Mouse (Mus musculus) ES-Bruce4 (cell line): ENCODE results near the gene Magi1. TPM values are rescaled to one million over a fixed set of nuclear protein-coding genes. Genes with fewer than 3 reads are reported as not detected.

Experiments used
- H3K27ac ChIP-seq: 2 replicates; pipeline ENCODE4 v1.5.1; 2012; ENCODE audit warnings: low read length, inconsistent platforms; ENCODE audit not compliant: insufficient read depth
- H3K27me3 ChIP-seq: 2 replicates; pipeline ENCODE4 v1.6.1; 2012; ENCODE audit warnings: mild to moderate bottlenecking, low read length, inconsistent platforms; ENCODE audit not compliant: control insufficient read depth, poor library complexity, insufficient read depth, severe bottlenecking
- H3K36me3 ChIP-seq: 2 replicates; pipeline ENCODE4 v1.6.1; 2012; ENCODE audit warnings: inconsistent platforms, mild to moderate bottlenecking, low read length, moderate library complexity; ENCODE audit not compliant: control insufficient read depth, poor library complexity, insufficient read depth, severe bottlenecking
- H3K4me1 ChIP-seq: one replicate; pipeline ENCODE4 v1.8.1; 2011; ENCODE audit warnings: low read length; ENCODE audit not compliant: control insufficient read depth, insufficient read depth
- H3K4me3 ChIP-seq: 2 replicates; pipeline ENCODE4 v1.5.1; 2011; ENCODE audit warnings: low read depth, mild to moderate bottlenecking, low read length
- H3K9ac ChIP-seq: 2 replicates; pipeline ENCODE4 v1.6.1; 2012; ENCODE audit warnings: low read depth, mild to moderate bottlenecking, inconsistent platforms; ENCODE audit not compliant: poor library complexity, severe bottlenecking
- H3K9me3 ChIP-seq: replicated peaks from 2 replicates; pipeline ENCODE4 v1.6.1; 2012; ENCODE audit warnings: mild to moderate bottlenecking, low read length, inconsistent platforms; ENCODE audit not compliant: control insufficient read depth, poor library complexity, insufficient read depth, severe bottlenecking
- CTCF ChIP-seq: IDR thresholded peaks from one replicate; pipeline ENCODE4 v1.8.1; 2011; ENCODE audit warnings: low read depth, low read length
- EP300 ChIP-seq: IDR thresholded peaks from 2 replicates; pipeline ENCODE4 v1.6.1; 2011; ENCODE audit warnings: low read depth, low read length; ENCODE audit not compliant: insufficient read depth
- POLR2A ChIP-seq: IDR thresholded peaks from one replicate; pipeline ENCODE4 v1.8.1; 2011; ENCODE audit warnings: low read length; ENCODE audit not compliant: insufficient read depth
- polyA plus RNA-seq: library from polyadenylated mRNA; stranded (reverse); fragments of >200 nt; gene quantifications from 2 replicates; pipeline ENCODE4 v1.2.4, GENCODE M21; 2011; ENCODE audit warnings: low read depth; ENCODE audit not compliant: missing spikeins, insufficient read depth, insufficient read length

The Magi1 gene
- polyA plus RNA-seq, 1 experiment: 22.4 TPM

DNA sequence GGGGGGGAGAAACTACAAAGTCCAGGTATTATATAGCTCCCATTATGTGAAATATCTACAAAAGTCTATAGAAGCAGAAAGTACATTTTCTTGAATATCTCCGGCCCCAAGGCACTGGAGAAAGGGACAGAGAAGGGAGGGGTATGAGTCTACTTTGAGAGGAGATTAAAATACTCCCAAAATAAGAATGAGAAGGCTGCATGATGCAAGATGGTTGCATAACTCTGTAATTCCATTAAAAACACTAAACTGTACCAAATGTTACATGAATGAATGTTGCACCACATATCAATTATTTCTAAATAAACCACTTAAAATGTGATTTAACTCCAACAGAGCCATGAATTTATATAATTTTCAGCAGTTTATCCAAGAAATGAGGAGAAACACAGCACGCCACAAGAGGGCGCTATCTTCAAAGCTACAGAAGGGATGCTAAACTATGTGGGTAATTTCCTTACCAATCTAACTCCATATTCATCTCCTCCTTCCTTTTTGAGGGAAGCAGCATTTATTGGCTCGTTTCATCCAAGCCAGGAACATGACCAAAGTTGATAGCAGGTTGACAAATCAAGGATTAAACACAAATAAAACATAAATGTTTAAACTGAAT lies 202.7 kb downstream of the Magi1 start:
- Histone ChIP-seq H3K27me3 (no peaks in the 10 kb centered on the region), H3K4me3 (no peak overlapping the region), H3K9me3 (no peaks in the 10 kb centered on the region), H3K27ac (no peak overlapping the region), H3K4me1 (no peaks in the 10 kb centered on the region), H3K9ac (no peak overlapping the region), H3K36me3 (no peaks in the 10 kb centered on the region)
- TF ChIP-seq CTCF (peak; percentile 13), EP300 (no peak), POLR2A (no peak)

DNA sequence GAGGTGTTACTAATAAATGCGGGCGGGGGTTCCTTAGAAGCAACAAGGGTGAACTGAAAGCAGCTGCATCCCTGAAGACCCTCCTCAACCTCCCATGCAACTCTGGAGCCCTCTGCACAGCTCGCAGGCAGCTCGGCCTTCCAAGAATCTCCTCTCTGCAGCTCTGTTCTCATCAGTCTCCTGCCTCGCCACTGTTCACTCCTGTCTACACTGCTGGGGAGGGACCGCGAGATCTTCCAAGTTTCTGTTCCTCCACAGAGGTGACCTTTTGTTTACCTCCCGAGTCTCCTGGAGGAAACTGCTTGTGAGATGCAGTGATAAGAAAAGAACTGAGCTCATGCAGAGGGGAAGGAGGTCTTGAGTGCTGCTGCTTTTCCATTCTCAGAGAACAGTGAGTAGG lies 204.8 kb downstream of the Magi1 start:
- no peak overlapping the region for H3K9ac ChIP-seq
- H3K27me3 ChIP-seq: no peaks in the 10 kb centered on the region
- no peak overlapping the region for H3K27ac ChIP-seq
- no peak for TF ChIP-seq CTCF
- TF ChIP-seq POLR2A: no peak
- TF ChIP-seq EP300: no peak
- H3K4me3 ChIP-seq: no peak overlapping the region
- no peaks in the 10 kb centered on the region for H3K4me1 ChIP-seq
- H3K36me3 ChIP-seq: no peaks in the 10 kb centered on the region
- no peaks in the 10 kb centered on the region for H3K9me3 ChIP-seq

DNA sequence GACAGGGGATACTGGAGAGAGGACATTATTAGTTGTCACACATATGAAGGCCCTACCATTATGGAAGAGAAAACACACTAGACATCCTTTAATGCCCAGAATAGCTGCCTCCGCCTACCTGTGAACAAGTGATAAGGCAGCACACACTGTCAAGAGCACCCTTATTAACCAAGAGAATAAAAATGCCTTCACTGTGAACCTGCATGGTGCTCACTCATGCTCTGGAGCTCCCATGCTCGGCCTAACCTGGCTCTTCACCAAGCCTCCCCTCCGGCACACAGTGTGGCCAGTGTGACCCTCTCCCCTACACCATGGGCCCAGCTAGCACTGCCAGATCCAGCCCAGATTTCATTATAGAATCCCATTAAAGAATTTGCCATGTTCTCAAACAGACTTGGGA lies 206.7 kb downstream of the Magi1 start:
- Histone ChIP-seq H3K27ac (no peak overlapping the region), H3K9ac (no peak overlapping the region), H3K4me1 (no peaks in the 10 kb centered on the region), H3K9me3 (no peaks in the 10 kb centered on the region), H3K4me3 (no peak overlapping the region), H3K36me3 (no peaks in the 10 kb centered on the region; the same call in 1 of the 2 replicates), H3K27me3 (no peaks in the 10 kb centered on the region)
- TF ChIP-seq EP300 (no peak), POLR2A (no peak), CTCF (no peak)

DNA sequence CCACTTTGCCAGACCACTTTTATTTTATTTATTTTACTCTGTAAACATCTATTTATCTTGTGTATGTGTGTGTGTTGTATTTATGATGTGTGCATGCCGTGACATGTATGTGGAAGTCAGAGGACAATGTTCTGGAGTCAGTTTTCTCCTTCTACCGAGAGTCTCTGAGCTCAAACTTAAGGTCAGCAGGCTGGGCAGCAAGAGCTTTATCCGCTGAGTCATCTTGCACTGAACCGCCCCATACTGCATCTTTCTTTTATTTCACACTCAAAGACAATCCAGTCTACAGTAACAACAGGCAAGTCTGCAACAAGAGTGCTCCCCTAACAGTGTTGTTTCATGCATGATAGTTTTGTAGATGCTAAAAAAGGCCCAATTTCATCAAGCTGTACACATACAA lies 207.7 kb downstream of the Magi1 start:
- Histone ChIP-seq H3K4me1 (no peaks in the 10 kb centered on the region), H3K36me3 (no peaks in the 10 kb centered on the region; the same call in 1 of the 2 replicates), H3K27me3 (no peaks in the 10 kb centered on the region), H3K9me3 (no peaks in the 10 kb centered on the region), H3K4me3 (no peak overlapping the region), H3K27ac (no peak overlapping the region), H3K9ac (no peak overlapping the region)
- TF ChIP-seq POLR2A (no peak), EP300 (no peak), CTCF (no peak)

DNA sequence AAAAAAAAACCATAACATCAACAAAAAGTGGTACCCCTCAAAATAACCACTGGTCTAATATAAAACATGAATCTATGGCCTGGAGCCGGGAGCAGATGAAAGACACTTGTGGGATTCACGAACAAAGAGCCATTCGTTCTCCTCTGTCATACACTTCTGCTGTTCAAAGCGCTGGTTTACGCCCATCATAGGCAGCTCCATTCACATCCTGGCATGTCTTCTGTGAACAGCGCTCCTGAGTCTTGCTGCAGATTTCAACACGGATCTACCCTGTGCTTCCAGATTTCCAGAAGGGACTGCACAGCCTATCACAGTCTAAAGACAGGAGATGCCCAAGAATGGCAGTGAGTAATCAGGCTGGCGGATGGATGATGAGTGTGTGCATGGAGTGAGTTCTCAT lies 208.5 kb downstream of the Magi1 start:
- Histone ChIP-seq H3K9ac (no peak overlapping the region), H3K4me1 (no peaks in the 10 kb centered on the region)

DNA sequence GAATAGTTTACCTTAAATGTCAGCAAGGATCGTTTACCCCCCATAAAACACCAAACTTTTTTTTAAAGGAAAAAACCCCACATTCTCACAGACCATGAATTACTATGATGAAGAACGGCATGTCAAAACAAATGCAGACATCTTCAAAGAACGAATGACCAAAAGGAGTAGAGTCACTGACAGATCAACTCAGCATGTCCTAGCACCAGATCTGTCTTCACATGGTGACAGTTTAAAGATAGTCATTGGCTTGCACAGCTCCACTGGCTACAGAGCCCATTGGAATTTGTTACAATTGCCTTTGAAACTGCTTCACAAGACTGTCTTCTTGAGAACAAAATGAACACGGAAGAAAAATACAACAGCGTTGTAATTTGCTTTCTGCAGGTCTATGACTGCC lies 212.0 kb downstream of the Magi1 start:
- Histone ChIP-seq H3K27ac (no peak overlapping the region), H3K36me3 (no peaks in the 10 kb centered on the region; the same call in 1 of the 2 replicates), H3K9ac (no peak overlapping the region), H3K27me3 (no peaks in the 10 kb centered on the region), H3K4me3 (no peak overlapping the region), H3K4me1 (no peaks in the 10 kb centered on the region), H3K9me3 (no peaks in the 10 kb centered on the region)
- TF ChIP-seq EP300 (no peak), CTCF (no peak), POLR2A (no peak)

More for the DNA sequence above, 208.5 kb downstream of the Magi1 start:
- H3K4me3 ChIP-seq: no peak overlapping the region
- no peaks in the 10 kb centered on the region for H3K9me3 ChIP-seq
- H3K27me3 ChIP-seq: no peaks in the 10 kb centered on the region
- TF ChIP-seq EP300 (no peak), POLR2A (no peak), CTCF (no peak)
- H3K27ac ChIP-seq: no peak overlapping the region
- no peaks in the 10 kb centered on the region; the same call in 1 of the 2 replicates for H3K36me3 ChIP-seq
